Mouse (Mus musculus) gastrocnemius, postnatal 25 days (tissue): ENCODE measurements around the gene Soga1. TPM values are rescaled to one million over a fixed set of nuclear protein-coding genes. Genes with fewer than 3 reads are reported as not detected.

Experiments
- DNase-seq: peaks from one replicate; pipeline ENCODE4 v3.0.0; 2022
- total RNA-seq, 2 experiments: library from RNA; stranded (reverse); gene quantifications; 1 replicate in 1 of 2; 2 replicates in 1 of 2; pipeline ENCODE4 v1.2.3; 2021

Gene Soga1
- total RNA-seq, 2 experiments from 2014 or later: 4.5 to 5.0 TPM

GRCm38 (mm10) chr2:157037303-157037702 lies 41.8 kb downstream of the Soga1 start:
- DNase-seq: no peak

- DNase-seq: no peak
These were observed 42.7 kb downstream of the Soga1 start for GRCm38 (mm10) chr2:157036400-157036799.

- no peak for DNase-seq
These were observed 43.7 kb downstream of the Soga1 start for GRCm38 (mm10) chr2:157035371-157035770.

GRCm38 (mm10) chr2:157030804-157031203 lies 48.2 kb downstream of the Soga1 start:
- DNase-seq: peak; percentile 67

GRCm38 (mm10) chr2:157028261-157028660 lies 50.8 kb downstream of the Soga1 start:
- peak; percentile 36 for DNase-seq

- DNase-seq: peak; percentile 38
These were observed 51.7 kb downstream of the Soga1 start for GRCm38 (mm10) chr2:157027106-157028008.

- no peak for DNase-seq
These were observed 57.9 kb downstream of the Soga1 start for GRCm38 (mm10) chr2:157021156-157021555.

- DNase-seq: no peak
These were observed 59.8 kb downstream of the Soga1 start for GRCm38 (mm10) chr2:157019228-157019627.

GRCm38 (mm10) chr2:157016529-157017270 lies 62.4 kb downstream of the Soga1 start:
- no peak for DNase-seq

- no peak for DNase-seq
These were observed 66.7 kb downstream of the Soga1 start for GRCm38 (mm10) chr2:157012341-157012740.

GRCm38 (mm10) chr2:157010634-157011310 lies 68.3 kb downstream of the Soga1 start:
- DNase-seq: no peak

GRCm38 (mm10) chr2:157010121-157010520 lies 68.9 kb downstream of the Soga1 start:
- DNase-seq: no peak

GRCm38 (mm10) chr2:157008509-157008908 lies 70.5 kb downstream of the Soga1 start:
- no peak for DNase-seq

GRCm38 (mm10) chr2:157007234-157007596 lies 71.8 kb downstream of the Soga1 start:
- DNase-seq: no peak

GRCm38 (mm10) chr2:157006511-157007233 lies 72.4 kb downstream of the Soga1 start, which contains the start of gene Dsn1:
Gene Dsn1 (minus strand): TSS chr2:157007154.
- DNase-seq: peak; percentile 74

- DNase-seq: no peak
These were observed 76.7 kb downstream of the Soga1 start for GRCm38 (mm10) chr2:157002321-157002720.

GRCm38 (mm10) chr2:156998263-156998662 lies 80.8 kb downstream of the Soga1 start:
- no peak for DNase-seq

GRCm38 (mm10) chr2:156996576-156996975 lies 82.5 kb downstream of the Soga1 start:
- DNase-seq: peak; percentile 37

GRCm38 (mm10) chr2:156991470-156992319 lies 87.4 kb downstream of the Soga1 start, which contains the start of gene Ndrg3:
Gene Ndrg3 (minus strand): TSS chr2:156992056.
- DNase-seq: peak; percentile 98

- no peak for DNase-seq
These were observed 88.2 kb downstream of the Soga1 start for GRCm38 (mm10) chr2:156990727-156991431.
